Mouse (Mus musculus) liver, postnatal 0 days (tissue): ENCODE measurements around the gene Gls2. TPM values are rescaled to one million over a fixed set of nuclear protein-coding genes. Genes with fewer than 3 reads are reported as not detected.
A peak's percentile ranks its signal among the peaks of the same experiment; 100 is the strongest.
"Not testable (repeated sequence)": the region's sequence is repeated elsewhere in the genome, so short reads cannot be mapped to it uniquely, and the experiment has no call there.

Experiments used
- ATAC-seq: fragments of 200-750 bp; cut with Nextera tagmentation; 2 replicates; pipeline ENCODE4 v1.8.0; 2017; ENCODE audit warnings: mild to moderate bottlenecking, moderate library complexity
- DNase-seq: peaks from one replicate; pipeline ENCODE4 v3.0.0-alpha.2; 2016
- H3K27ac ChIP-seq: fragments of 300-500 bp; sonication (generic); 2 replicates; pipeline ENCODE4 v1.5.1; 2014; ENCODE audit warnings: antibody characterized with exemption, moderate library complexity, mild to moderate bottlenecking, low read depth
- H3K27me3 ChIP-seq: fragments of 300-500 bp; sonication (generic); 2 replicates; pipeline ENCODE4 v1.6.1; 2014; ENCODE audit warnings: low read length, control low read depth, mixed read lengths; ENCODE audit not compliant: insufficient read depth
- H3K36me3 ChIP-seq: fragments of 300-500 bp; sonication (generic); replicated peaks from 2 replicates; pipeline ENCODE4 v1.6.1; 2014; ENCODE audit warnings: mild to moderate bottlenecking, control low read depth, low read length, moderate library complexity, mixed read lengths; ENCODE audit not compliant: insufficient read depth
- H3K4me1 ChIP-seq: fragments of 300-500 bp; sonication (generic); 2 replicates; pipeline ENCODE4 v1.6.1; 2014; ENCODE audit warnings: antibody characterized with exemption, mild to moderate bottlenecking, control low read depth; ENCODE audit not compliant: insufficient read depth
- H3K4me2 ChIP-seq: fragments of 300-500 bp; sonication (generic); 2 replicates; pipeline ENCODE4 v1.6.1; 2014; ENCODE audit warnings: low read depth, mild to moderate bottlenecking, low read length, moderate library complexity, mixed read lengths
- H3K4me3 ChIP-seq: fragments of 300-500 bp; sonication (generic); 2 replicates; pipeline ENCODE4 v1.5.1; 2014; ENCODE audit warnings: low read depth, low read length
- H3K9ac ChIP-seq: fragments of 300-500 bp; sonication (generic); replicated peaks from 2 replicates; pipeline ENCODE4 v1.6.1; 2014; ENCODE audit warnings: mild to moderate bottlenecking, moderate library complexity
- H3K9me3 ChIP-seq: fragments of 300-500 bp; sonication (generic); 2 replicates; pipeline ENCODE4 v1.6.1; 2016; ENCODE audit warnings: mild to moderate bottlenecking, control low read depth, low read length, mixed read lengths
- CTCF ChIP-seq: sonication (generic); IDR thresholded peaks from 2 replicates; pipeline ENCODE4 v1.5.1; 2016; ENCODE audit warnings: antibody characterized with exemption, low read depth
- EP300 ChIP-seq: IDR thresholded peaks from 2 replicates; pipeline ENCODE4 v1.6.1; 2016; ENCODE audit warnings: antibody characterized with exemption, low read depth, mild to moderate bottlenecking
- WGBS: fragments of 180-500 bp; shearing (Covaris S2); extraction: QIAGEN DNeasy Blood & Tissue Kit; methylation state at CpG from one replicate; pipeline ENCODE4 v1.1.7; 2014; ENCODE audit not compliant: insufficient replicate concordance; 5-methylcytosine and 5-hydroxymethylcytosine counted together
- polyA plus RNA-seq: library from polyadenylated mRNA; unstranded; fragments of >200 nt; fragmentation: Nextera tagmentation; extraction: Ambion mirVana; gene quantifications from 2 replicates; pipeline ENCODE4 v1.2.1, GENCODE M21; 2015

Gls2 gene
- 48.8 and 67.3 TPM in 2 replicates for polyA plus RNA-seq

DNA sequence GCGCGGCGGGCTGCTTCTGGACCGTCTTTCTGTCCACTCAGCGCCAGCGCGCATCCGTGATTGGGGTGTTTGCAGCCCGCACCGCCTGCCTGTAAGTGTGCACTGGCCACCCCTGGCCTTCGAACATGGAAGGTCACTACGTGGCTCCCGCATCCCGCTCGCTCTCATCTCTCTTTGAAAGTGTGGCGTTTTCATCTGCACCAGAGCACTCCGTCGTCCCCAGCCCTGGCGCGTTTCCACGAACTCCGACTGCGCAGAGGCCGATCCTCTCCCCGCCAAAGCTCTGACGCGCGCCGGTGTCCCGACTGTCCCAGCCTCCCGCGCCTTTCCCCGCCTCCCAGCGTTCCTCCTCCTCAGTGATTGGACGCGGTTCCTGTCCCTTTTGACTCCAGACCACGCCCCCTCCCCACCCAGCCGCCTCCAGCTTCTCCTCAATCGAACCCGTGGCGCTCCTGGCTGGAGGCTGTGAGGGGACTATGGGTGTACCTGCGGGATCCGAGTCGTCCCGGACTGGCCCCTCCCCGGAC is at the start of gene Gls2:
Gene Gls2 (plus strand): TSS at position 434 of the 527 bp plus-strand sequence.
- Histone ChIP-seq H3K27ac (peak within 1 kb of the TSS; percentile 87), H3K27me3 (peaks cover 22% of the 10 kb centered on the region), H3K4me2 (peak within 1 kb of the TSS; percentile 95), H3K4me1 (peaks cover 6% of the 10 kb centered on the region), H3K4me3 (peak within 1 kb of the TSS; percentile 62), H3K9ac (peak within 1 kb of the TSS; percentile 75), H3K9me3 (no peaks in the 10 kb centered on the region), H3K36me3 (no peaks in the 10 kb centered on the region)
- no peak for TF ChIP-seq EP300
- no peak for TF ChIP-seq CTCF
- DNase-seq (peak; percentile 98), ATAC-seq (peak; percentile 92)
- WGBS: under 1% methylated on average over 45 of the region's 46 CpGs

DNA sequence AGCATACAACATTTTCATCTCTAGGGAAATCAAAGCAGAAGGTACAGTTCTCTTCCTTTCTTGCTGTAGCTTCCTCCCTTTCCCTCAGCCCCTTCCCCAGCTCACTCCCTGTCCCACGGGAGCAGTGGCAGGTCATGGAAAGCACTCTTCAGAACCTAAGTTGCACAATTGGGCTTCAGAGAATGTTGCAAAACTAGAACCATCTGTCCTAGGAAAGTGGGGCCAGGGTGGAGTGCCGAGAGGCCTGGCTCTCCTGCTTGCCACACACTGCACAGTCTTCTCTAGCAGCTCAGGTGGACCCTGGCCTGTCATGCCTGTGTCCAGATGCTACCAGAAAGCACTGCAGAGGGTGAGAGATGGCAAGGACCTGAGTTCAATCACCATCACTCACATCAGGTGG is 49.3 kb upstream of the Gls2 start:
- WGBS: 39% methylated on average over 2 of the region's 2 CpGs
- H3K4me3 ChIP-seq: no peak overlapping the region
- H3K4me2 ChIP-seq: no peak overlapping the region
- H3K9ac ChIP-seq: no peak overlapping the region
- DNase-seq (no peak), ATAC-seq (no peak)
- TF ChIP-seq EP300 (no peak), CTCF (no peak)
- 0 out of 2 replicates have a peak, but pooled peaks cover 2% of the 10 kb centered on the region for H3K36me3 ChIP-seq
- H3K9me3 ChIP-seq: no peaks in the 10 kb centered on the region
- no peaks in the 10 kb centered on the region for H3K27me3 ChIP-seq
- no peak overlapping the region for H3K27ac ChIP-seq
- H3K4me1 ChIP-seq: peaks cover 7% of the 10 kb centered on the region

DNA sequence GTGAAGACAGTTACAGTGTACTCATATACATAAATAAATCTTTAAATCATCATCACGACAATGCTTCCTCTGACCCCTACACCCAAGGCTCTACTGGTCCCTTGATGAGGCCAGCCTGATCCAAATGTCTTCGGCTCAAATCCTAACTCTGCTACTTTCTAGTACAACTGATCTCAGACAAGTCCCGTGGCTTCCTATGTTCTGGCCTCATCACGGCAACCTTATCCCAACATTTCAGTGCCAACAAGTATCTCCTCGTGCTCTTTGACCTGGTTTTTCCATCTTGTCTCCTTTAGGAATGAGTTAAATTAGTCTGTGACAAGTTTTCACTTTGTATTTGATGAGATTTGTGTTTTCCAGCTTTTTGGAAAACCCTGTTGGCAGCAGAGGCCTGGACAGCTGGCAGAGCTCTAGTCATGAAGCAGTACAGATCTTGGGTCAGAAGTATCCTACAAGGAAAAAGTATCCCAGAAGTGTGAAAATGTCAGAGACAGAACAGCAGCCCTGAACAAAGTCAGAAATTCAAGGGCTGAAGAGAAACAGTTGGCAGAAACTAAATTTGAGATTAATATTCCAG is 45.4 kb upstream of the Gls2 start:
- Histone ChIP-seq H3K27me3 (no peaks in the 10 kb centered on the region), H3K36me3 (no peaks in the 10 kb centered on the region), H3K27ac (peak overlapping the region; percentile 58), H3K4me2 (peak overlapping the region; percentile 62), H3K4me3 (peak overlapping the region; percentile 34; the same call in 1 of the 2 replicates), H3K9ac (peak overlapping the region; percentile 53; the same call in 1 of the 2 replicates), H3K9me3 (no peaks in the 10 kb centered on the region), H3K4me1 (peaks cover 10% of the 10 kb centered on the region)
- no peak for ATAC-seq
- WGBS: 88% methylated on average over 5 of the region's 5 CpGs
- DNase-seq: no peak
- TF ChIP-seq EP300 (no peak), CTCF (no peak)

DNA sequence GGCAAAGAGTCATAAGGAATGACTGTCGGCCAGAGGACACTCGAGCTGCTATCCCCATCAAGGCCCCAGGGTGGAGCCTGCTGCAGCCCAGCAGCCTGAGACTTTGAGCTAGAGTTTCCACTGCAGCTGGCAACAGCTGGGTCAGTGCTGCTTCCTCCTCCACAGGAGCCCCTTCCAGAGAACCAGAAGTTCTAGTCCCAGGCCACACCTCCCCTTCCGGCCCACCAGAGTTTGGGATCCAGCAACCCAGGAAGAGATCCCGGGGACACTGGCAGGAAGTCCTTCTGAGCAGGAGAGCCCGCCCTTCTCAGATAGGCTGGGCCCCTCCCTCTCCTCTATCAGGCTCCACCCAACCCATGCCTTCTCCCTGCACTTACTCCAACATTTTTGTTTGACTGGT is 44.7 kb upstream of the Gls2 start:
- TF ChIP-seq EP300: peak; percentile 34; the same call in 1 of the 2 replicates
- TF ChIP-seq CTCF: peak; percentile 71
- Histone ChIP-seq H3K9me3 (no peaks in the 10 kb centered on the region), H3K4me3 (peak overlapping the region; percentile 34), H3K4me2 (peak overlapping the region; percentile 62), H3K27ac (peak overlapping the region; percentile 58), H3K36me3 (no peaks in the 10 kb centered on the region), H3K4me1 (peaks cover 10% of the 10 kb centered on the region), H3K27me3 (no peaks in the 10 kb centered on the region), H3K9ac (peak overlapping the region; percentile 53)
- peak; percentile 94 for ATAC-seq
- DNase-seq: peak; percentile 74
- WGBS: 2% methylated on average over 5 of the region's 5 CpGs

DNA sequence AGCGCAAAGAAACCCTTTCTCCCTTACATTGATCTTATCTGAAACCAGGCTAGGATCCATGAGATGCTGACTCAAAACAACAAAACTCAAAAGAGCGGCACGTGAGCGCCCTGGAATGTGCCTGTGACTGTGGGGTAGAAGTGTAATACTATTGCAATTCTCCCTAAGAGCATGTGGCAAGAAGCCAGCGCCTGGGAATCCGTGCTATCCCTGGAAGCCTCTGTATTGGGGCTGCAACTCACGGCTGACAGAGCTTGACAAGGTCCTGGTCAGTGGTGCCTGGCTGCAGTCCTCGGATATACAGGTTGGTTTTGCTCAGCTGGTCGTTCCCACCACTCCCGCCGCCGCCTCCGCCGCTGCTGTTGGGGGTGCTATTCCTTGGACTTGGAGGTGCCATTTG is 43.3 kb upstream of the Gls2 start:
- DNase-seq: no peak

DNA sequence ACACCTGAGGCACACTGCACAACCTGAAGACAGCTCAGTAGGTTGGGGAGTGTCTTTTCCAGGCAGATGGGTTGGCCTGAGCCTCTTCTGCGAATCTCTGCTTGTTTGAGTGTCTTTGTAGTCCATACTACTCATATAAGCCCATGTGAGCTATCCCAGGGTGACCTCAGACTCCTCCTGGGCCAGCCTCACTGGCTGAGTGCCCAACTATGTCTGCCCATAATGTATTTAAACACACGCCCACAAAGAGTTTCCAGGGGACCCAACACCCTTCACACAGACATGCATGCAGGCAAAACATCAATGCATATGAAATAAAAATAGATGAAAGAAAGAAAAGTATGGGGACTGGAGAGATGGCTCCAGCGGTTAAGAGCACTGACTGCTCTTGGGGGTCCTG is 40.3 kb upstream of the Gls2 start:
- no peaks in the 10 kb centered on the region for H3K9me3 ChIP-seq
- H3K27me3 ChIP-seq: no peaks in the 10 kb centered on the region
- 59% methylated on average over 3 of the region's 3 CpGs for WGBS
- H3K4me3 ChIP-seq: no peak overlapping the region
- ATAC-seq (no peak), DNase-seq (no peak)
- H3K9ac ChIP-seq: no peak overlapping the region
- no peaks in the 10 kb centered on the region for H3K36me3 ChIP-seq
- H3K4me1 ChIP-seq: peaks cover 10% of the 10 kb centered on the region
- H3K4me2 ChIP-seq: no peak overlapping the region
- no peak for TF ChIP-seq CTCF
- TF ChIP-seq EP300: no peak
- H3K27ac ChIP-seq: no peak overlapping the region

More for the DNA sequence above, 43.3 kb upstream of the Gls2 start:
- ATAC-seq: no peak
- Histone ChIP-seq H3K27ac (no peak overlapping the region), H3K9ac (no peak overlapping the region), H3K9me3 (no peaks in the 10 kb centered on the region), H3K4me1 (peaks cover 10% of the 10 kb centered on the region), H3K36me3 (no peaks in the 10 kb centered on the region), H3K27me3 (no peaks in the 10 kb centered on the region), H3K4me2 (no peak overlapping the region), H3K4me3 (no peak overlapping the region)
- TF ChIP-seq CTCF (no peak), EP300 (no peak)
- 89% methylated on average over 14 of the region's 14 CpGs for WGBS

DNA sequence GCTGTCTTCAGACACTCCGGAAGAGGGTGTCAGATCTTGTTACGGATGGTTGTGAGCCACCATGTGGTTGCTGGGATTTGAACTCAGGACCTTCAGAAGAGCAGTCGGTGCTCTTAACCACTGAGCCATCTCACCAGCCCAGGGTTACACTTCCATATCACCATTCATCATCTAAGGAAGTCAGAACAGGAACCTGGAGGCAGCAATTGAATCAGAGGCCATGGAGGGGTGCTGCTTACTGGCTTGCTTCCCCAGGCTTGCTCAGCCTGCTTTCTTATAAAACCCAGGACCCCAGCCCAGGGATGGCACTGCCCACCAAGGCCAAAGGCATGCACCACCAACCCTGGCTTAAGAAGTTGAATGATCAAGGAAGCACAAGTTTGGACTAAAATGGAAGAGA is 28.5 kb upstream of the Gls2 start:
- not testable (repeated sequence) for H3K4me3 ChIP-seq, ATAC-seq, H3K36me3 ChIP-seq, DNase-seq, H3K4me1 ChIP-seq, H3K9me3 ChIP-seq, H3K4me2 ChIP-seq, H3K27me3 ChIP-seq, H3K27ac ChIP-seq, H3K9ac ChIP-seq
- WGBS: 71% methylated on average over 2 of the region's 3 CpGs
